Mouse (Mus musculus): Measurements from ENCODE around the gene Mpo. TPM values are rescaled to one million over a fixed set of nuclear protein-coding genes. Genes with fewer than 3 reads are reported as not detected.

Mpo gene
- polyA plus RNA-seq, 1 experiment = not detected

- Histone ChIP-seq H3K4me3 (no peak overlapping the region), H3K79me2 (ENCODE audit: control insufficient read depth, insufficient read depth) (no peaks in the 10 kb centered on the region), H3ac (ENCODE audit: control insufficient read depth, insufficient read length) (no peak overlapping the region), H3K36me3 (ENCODE audit: control insufficient read depth, insufficient read depth) (no peaks in the 10 kb centered on the region), H3K4me2 (ENCODE audit: low read depth) (peak overlapping the region; percentile 57), H3K27me3 (ENCODE audit: control insufficient read depth, insufficient read depth, insufficient read length) (peaks cover 39% of the 10 kb centered on the region)
- TF ChIP-seq TCF12 (IDR thresholded peaks at IDR 0.05; ENCODE audit: insufficient read depth, poor library complexity, severe bottlenecking) (no peak), TCF3 (IDR thresholded peaks at IDR 0.05; ENCODE audit: insufficient read length, low read depth) (no peak), USF1 (IDR thresholded peaks at IDR 0.05; ENCODE audit: low read depth) (no peak), E2F4 (IDR thresholded peaks at IDR 0.05; ENCODE audit: insufficient read depth) (no peak), MAX (IDR thresholded peaks at IDR 0.05; ENCODE audit: low read depth) (no peak), POLR2A (IDR thresholded peaks at IDR 0.05; ENCODE audit: insufficient read length, low read depth) (no peak), POLR2AphosphoS2 (IDR thresholded peaks at IDR 0.05; ENCODE audit: insufficient read length, low read depth) (no peak), SRF (IDR thresholded peaks at IDR 0.05; ENCODE audit: control insufficient read depth, insufficient read length, low read depth) (no peak), REST (IDR thresholded peaks at IDR 0.05; ENCODE audit: insufficient read depth, insufficient read length) (no peak), MYOD1 (IDR thresholded peaks at IDR 0.05; ENCODE audit: control insufficient read depth in 1 of 3, insufficient read length in 2 of 3, low read depth in 2 of 3) (no peak), CEBPB (IDR thresholded peaks at IDR 0.05; ENCODE audit: insufficient read depth, poor library complexity, severe bottlenecking) (no peak)
Measured at GRCm38 (mm10) chr11:87816707-87817442, 23.5 kb downstream of the Mpo start.

- Histone ChIP-seq H3K36me3 (ENCODE audit: control insufficient read depth, insufficient read depth) (no peaks in the 10 kb centered on the region), H3K79me2 (ENCODE audit: control insufficient read depth, insufficient read depth) (no peaks in the 10 kb centered on the region), H3K4me3 (no peak overlapping the region), H3ac (ENCODE audit: control insufficient read depth, insufficient read length) (no peak overlapping the region), H3K4me2 (ENCODE audit: low read depth) (peak overlapping the region; percentile 57), H3K27me3 (ENCODE audit: control insufficient read depth, insufficient read depth, insufficient read length) (peaks cover 41% of the 10 kb centered on the region)
- no peak for TF ChIP-seq MYOG (IDR thresholded peaks at IDR 0.05; ENCODE audit: control insufficient read depth in 1 of 3, insufficient read depth in 1 of 3, insufficient read length in 2 of 3, low read depth in 2 of 3)
- TF ChIP-seq MAX (IDR thresholded peaks at IDR 0.05; ENCODE audit: low read depth) = no peak
- TF ChIP-seq CEBPB (IDR thresholded peaks at IDR 0.05; ENCODE audit: insufficient read depth, poor library complexity, severe bottlenecking) = no peak
- no peak for TF ChIP-seq TCF3 (IDR thresholded peaks at IDR 0.05; ENCODE audit: insufficient read length, low read depth)
- no peak for TF ChIP-seq REST (IDR thresholded peaks at IDR 0.05; ENCODE audit: insufficient read depth, insufficient read length)
- TF ChIP-seq TCF12 (IDR thresholded peaks at IDR 0.05; ENCODE audit: insufficient read depth, poor library complexity, severe bottlenecking) = no peak
- TF ChIP-seq SRF (IDR thresholded peaks at IDR 0.05; ENCODE audit: control insufficient read depth, insufficient read length, low read depth) = no peak
- TF ChIP-seq MYOD1 (IDR thresholded peaks at IDR 0.05; ENCODE audit: control insufficient read depth in 1 of 3, insufficient read length in 2 of 3, low read depth in 2 of 3) = no peak
Measured at GRCm38 (mm10) chr11:87817443-87817773, 24.0 kb downstream of the Mpo start.

DNA sequence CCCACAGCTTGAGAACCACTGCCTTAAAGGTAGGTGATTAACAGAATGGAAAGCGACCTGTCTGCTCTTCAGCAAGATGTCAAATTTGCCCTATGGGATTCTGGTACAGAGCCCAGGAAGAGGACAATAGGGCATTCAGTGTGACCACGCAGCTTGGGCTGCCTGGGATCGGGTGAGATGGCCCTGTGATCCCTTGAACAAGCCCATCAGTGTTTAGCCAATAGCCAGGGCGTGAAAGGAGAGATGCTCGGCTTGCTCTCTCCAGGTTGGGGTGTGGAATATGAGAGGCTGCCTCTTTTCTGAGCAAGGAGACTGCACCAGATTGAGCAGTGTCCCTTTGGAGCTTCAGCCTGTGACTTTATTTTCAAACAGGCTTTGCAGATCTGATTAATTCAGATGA, 28.1 kb downstream of the Mpo start:
- H3K27me3 ChIP-seq (ENCODE audit: control insufficient read depth, insufficient read depth, insufficient read length) = peaks cover 45% of the 10 kb centered on the region
- no peaks in the 10 kb centered on the region for H3K36me3 ChIP-seq (ENCODE audit: control insufficient read depth, insufficient read depth)

DNA sequence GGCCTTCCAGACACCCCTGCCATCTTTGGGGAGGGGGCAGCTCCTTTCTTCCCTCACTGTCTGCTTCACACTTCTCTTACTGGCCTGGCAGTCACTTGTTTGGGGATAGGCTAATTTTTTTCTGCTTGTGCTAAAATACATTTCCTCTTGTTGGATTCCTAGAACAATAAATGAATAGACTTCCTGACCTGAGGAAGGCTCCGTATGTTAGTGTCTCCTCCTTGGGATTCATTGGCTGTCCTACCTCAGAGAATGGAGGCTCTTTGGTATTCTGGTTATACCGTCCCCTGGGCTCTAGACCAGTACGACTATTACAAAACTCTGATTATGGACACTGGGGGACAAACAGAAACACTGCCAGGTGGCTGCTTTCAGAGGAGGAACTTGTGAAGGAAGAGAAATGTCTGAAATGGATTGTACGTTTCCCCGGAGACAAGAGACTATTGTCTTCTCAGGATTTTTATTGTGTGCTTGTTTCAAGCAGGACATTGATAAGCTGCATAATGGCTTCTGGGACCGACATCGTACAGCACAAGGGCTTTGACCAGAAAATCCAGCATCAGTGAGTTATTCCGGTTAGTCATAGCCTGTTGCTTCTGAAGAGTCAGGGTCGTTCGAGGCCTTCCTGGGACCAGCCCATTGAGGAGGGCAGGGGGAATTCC, 35.0 kb downstream of the Mpo start, which contains the start of gene Lpo:
Gene Lpo (minus strand): TSS at position 51 of the 662 bp plus-strand sequence.
- TF ChIP-seq POLR2A (IDR thresholded peaks at IDR 0.05; ENCODE audit: insufficient read length, low read depth) = no peak
- TF ChIP-seq E2F4 (IDR thresholded peaks at IDR 0.05; ENCODE audit: insufficient read depth) = no peak
- no peak for TF ChIP-seq USF1 (IDR thresholded peaks at IDR 0.05; ENCODE audit: low read depth)
- no peak for TF ChIP-seq TCF12 (IDR thresholded peaks at IDR 0.05; ENCODE audit: insufficient read depth, poor library complexity, severe bottlenecking)
- no peak for TF ChIP-seq TCF3 (IDR thresholded peaks at IDR 0.05; ENCODE audit: insufficient read length, low read depth)
- TF ChIP-seq CEBPB (IDR thresholded peaks at IDR 0.05; ENCODE audit: insufficient read depth, poor library complexity, severe bottlenecking) = no peak
- no peak for TF ChIP-seq REST (IDR thresholded peaks at IDR 0.05; ENCODE audit: insufficient read depth, insufficient read length)
- no peak for TF ChIP-seq MYOD1 (IDR thresholded peaks at IDR 0.05; ENCODE audit: control insufficient read depth in 1 of 3, insufficient read length in 2 of 3, low read depth in 2 of 3)
- no peak for TF ChIP-seq POLR2AphosphoS2 (IDR thresholded peaks at IDR 0.05; ENCODE audit: insufficient read length, low read depth)
- TF ChIP-seq MYOG (IDR thresholded peaks at IDR 0.05; ENCODE audit: control insufficient read depth in 1 of 3, insufficient read depth in 1 of 3, insufficient read length in 2 of 3, low read depth in 2 of 3) = no peak
- no peak for TF ChIP-seq MAX (IDR thresholded peaks at IDR 0.05; ENCODE audit: low read depth)
- TF ChIP-seq SRF (IDR thresholded peaks at IDR 0.05; ENCODE audit: control insufficient read depth, insufficient read length, low read depth) = no peak
- H3K27me3 ChIP-seq (ENCODE audit: control insufficient read depth, insufficient read depth, insufficient read length) = peaks cover 37% of the 10 kb centered on the region
- no peaks in the 10 kb centered on the region for H3K79me2 ChIP-seq (ENCODE audit: control insufficient read depth, insufficient read depth)
- no peak within 1 kb of the TSS for H3K4me2 ChIP-seq (ENCODE audit: low read depth)
- H3K4me3 ChIP-seq = no peak within 1 kb of the TSS
- no peak within 1 kb of the TSS for H3ac ChIP-seq (ENCODE audit: control insufficient read depth, insufficient read length)
- H3K36me3 ChIP-seq (ENCODE audit: control insufficient read depth, insufficient read depth) = no peaks in the 10 kb centered on the region

More for the DNA sequence above, 28.1 kb downstream of the Mpo start:
- Histone ChIP-seq H3K4me3 (no peak overlapping the region), H3K4me2 (ENCODE audit: low read depth) (no peak overlapping the region), H3ac (ENCODE audit: control insufficient read depth, insufficient read length) (no peak overlapping the region), H3K79me2 (ENCODE audit: control insufficient read depth, insufficient read depth) (no peaks in the 10 kb centered on the region)
- no peak for TF ChIP-seq CEBPB (IDR thresholded peaks at IDR 0.05; ENCODE audit: insufficient read depth, poor library complexity, severe bottlenecking)
- TF ChIP-seq POLR2A (IDR thresholded peaks at IDR 0.05; ENCODE audit: insufficient read length, low read depth) = no peak
- TF ChIP-seq USF1 (IDR thresholded peaks at IDR 0.05; ENCODE audit: low read depth) = no peak
- no peak for TF ChIP-seq E2F4 (IDR thresholded peaks at IDR 0.05; ENCODE audit: insufficient read depth)
- no peak for TF ChIP-seq TCF12 (IDR thresholded peaks at IDR 0.05; ENCODE audit: insufficient read depth, poor library complexity, severe bottlenecking)
- TF ChIP-seq SRF (IDR thresholded peaks at IDR 0.05; ENCODE audit: control insufficient read depth, insufficient read length, low read depth) = no peak
- no peak for TF ChIP-seq REST (IDR thresholded peaks at IDR 0.05; ENCODE audit: insufficient read depth, insufficient read length)
- no peak for TF ChIP-seq MAX (IDR thresholded peaks at IDR 0.05; ENCODE audit: low read depth)
- TF ChIP-seq MYOG (IDR thresholded peaks at IDR 0.05; ENCODE audit: control insufficient read depth in 1 of 3, insufficient read depth in 1 of 3, insufficient read length in 2 of 3, low read depth in 2 of 3) = no peak
- TF ChIP-seq TCF3 (IDR thresholded peaks at IDR 0.05; ENCODE audit: insufficient read length, low read depth) = no peak
- no peak for TF ChIP-seq MYOD1 (IDR thresholded peaks at IDR 0.05; ENCODE audit: control insufficient read depth in 1 of 3, insufficient read length in 2 of 3, low read depth in 2 of 3)
- no peak for TF ChIP-seq POLR2AphosphoS2 (IDR thresholded peaks at IDR 0.05; ENCODE audit: insufficient read length, low read depth)

Data from myocyte (in vitro differentiated cells).